Mouse (Mus musculus) telencephalon, adult 2 months (tissue): ENCODE data around the gene Dvl1.

ENCODE experiments used
- DNase-seq: peaks from one replicate; pipeline ENCODE4 v3.0.0-alpha.2; 2011; ENCODE audit warnings: low read depth, low spot score

Dvl1 gene

GRCm38 (mm10) chr4:155869317-155870033 is 22.3 kb downstream of the Dvl1 start, which contains the start of the genes Cptp and Ints11:
TSS of gene Cptp (minus strand) at chr4:155869440.
TSS of gene Ints11 (plus strand) at chr4:155869546.
- peak; percentile 89 for DNase-seq

GRCm38 (mm10) chr4:155871404-155871803 is 24.2 kb downstream of the Dvl1 start:
- no peak for DNase-seq

GRCm38 (mm10) chr4:155883587-155883986 is 36.4 kb downstream of the Dvl1 start:
- no peak for DNase-seq

- DNase-seq, result no peak
Observed at GRCm38 (mm10) chr4:155886330-155886729, 39.1 kb downstream of the Dvl1 start.

GRCm38 (mm10) chr4:155887674-155888073 is 40.5 kb downstream of the Dvl1 start:
- no peak for DNase-seq

- DNase-seq, result no peak
Observed at GRCm38 (mm10) chr4:155888181-155888580, 41.0 kb downstream of the Dvl1 start.

- DNase-seq, result no peak
Observed at GRCm38 (mm10) chr4:155889316-155889715, 42.1 kb downstream of the Dvl1 start.

- no peak for DNase-seq
Observed at GRCm38 (mm10) chr4:155891011-155891471, 43.8 kb downstream of the Dvl1 start.

GRCm38 (mm10) chr4:155891551-155892001 is 44.4 kb downstream of the Dvl1 start, which contains the start of the genes Pusl1 and Acap3:
TSS of gene Pusl1 (minus strand) at chr4:155891781.
TSS of gene Acap3 (plus strand) at chr4:155891822.
- DNase-seq, result peak; percentile 91

- peak; percentile 72 for DNase-seq
Observed at GRCm38 (mm10) chr4:155892017-155892416, 44.8 kb downstream of the Dvl1 start.

- DNase-seq, result no peak
Observed at GRCm38 (mm10) chr4:155892438-155893211, 45.4 kb downstream of the Dvl1 start.

GRCm38 (mm10) chr4:155893212-155893690 is 46.0 kb downstream of the Dvl1 start:
- DNase-seq, result no peak

GRCm38 (mm10) chr4:155894311-155894881 is 47.2 kb downstream of the Dvl1 start:
- DNase-seq, result peak; percentile 62

GRCm38 (mm10) chr4:155895216-155895615 is 48.0 kb downstream of the Dvl1 start:
- DNase-seq, result peak; percentile 67

GRCm38 (mm10) chr4:155895826-155896225 is 48.6 kb downstream of the Dvl1 start:
- DNase-seq, result no peak

- DNase-seq, result no peak
Observed at GRCm38 (mm10) chr4:155896461-155896860, 49.3 kb downstream of the Dvl1 start.

GRCm38 (mm10) chr4:155898318-155898717 is 51.1 kb downstream of the Dvl1 start:
- no peak for DNase-seq

GRCm38 (mm10) chr4:155899355-155899754 is 52.2 kb downstream of the Dvl1 start:
- DNase-seq, result no peak

- DNase-seq, result peak; percentile 58
Observed at GRCm38 (mm10) chr4:155901205-155901604, 54.0 kb downstream of the Dvl1 start.

- DNase-seq, result no peak
Observed at GRCm38 (mm10) chr4:155903246-155903645, 56.0 kb downstream of the Dvl1 start.

- no peak for DNase-seq
Observed at GRCm38 (mm10) chr4:155904318-155905102, 57.3 kb downstream of the Dvl1 start.
